Mouse (Mus musculus) embryo, embryonic 10.5 days (tissue): ENCODE data around the gene Slc30a6.
"Not testable (repeated sequence)": the region's sequence is repeated elsewhere in the genome, so short reads cannot be mapped to it uniquely, and the experiment has no call there.

Source experiments
- DNase-seq: peaks from one replicate; pipeline ENCODE4 v3.0.0-alpha.2; 2015; ENCODE audit warnings: low spot score

Gene Slc30a6

DNA sequence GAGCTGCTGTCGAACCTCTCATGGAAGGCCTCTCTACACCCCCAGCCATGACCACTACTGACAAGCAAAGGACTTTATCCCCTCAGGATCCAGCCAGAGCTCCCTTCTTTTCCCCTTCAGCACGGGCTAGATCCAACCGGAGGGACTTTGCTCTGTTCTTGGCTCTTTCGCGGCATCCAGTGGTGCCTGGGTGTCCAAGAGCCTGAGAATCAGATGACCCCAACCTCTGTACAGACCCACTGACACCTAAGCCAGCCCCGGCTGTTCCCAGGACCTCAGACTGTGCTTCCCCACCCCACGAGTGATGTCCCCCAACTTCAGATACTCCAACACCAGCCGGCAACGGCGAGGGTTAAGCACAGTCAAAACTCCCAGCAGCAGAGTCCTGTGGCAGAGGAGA, 54.4 kb downstream of the Slc30a6 start:
- no peak for DNase-seq

DNA sequence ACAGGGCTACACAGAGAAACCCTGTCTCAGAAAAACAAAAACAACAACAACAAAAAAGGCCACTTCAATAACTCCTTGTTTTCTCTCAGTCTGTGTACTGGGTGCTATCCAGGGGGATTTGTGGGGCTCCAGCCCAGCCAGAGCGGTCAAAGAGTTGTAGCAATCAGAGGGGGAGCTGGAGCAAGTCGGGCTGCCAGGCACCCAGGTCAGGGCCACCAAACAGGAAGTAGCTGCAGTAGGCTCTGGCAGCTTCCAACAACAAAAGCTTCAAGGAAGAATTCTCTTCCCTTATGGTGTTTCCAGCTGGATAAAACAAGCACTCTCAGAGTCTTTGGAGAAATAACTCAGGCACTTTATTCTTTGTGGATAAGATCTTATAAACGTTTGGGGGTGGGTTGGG, 58.5 kb downstream of the Slc30a6 start:
- no peak for DNase-seq

DNA sequence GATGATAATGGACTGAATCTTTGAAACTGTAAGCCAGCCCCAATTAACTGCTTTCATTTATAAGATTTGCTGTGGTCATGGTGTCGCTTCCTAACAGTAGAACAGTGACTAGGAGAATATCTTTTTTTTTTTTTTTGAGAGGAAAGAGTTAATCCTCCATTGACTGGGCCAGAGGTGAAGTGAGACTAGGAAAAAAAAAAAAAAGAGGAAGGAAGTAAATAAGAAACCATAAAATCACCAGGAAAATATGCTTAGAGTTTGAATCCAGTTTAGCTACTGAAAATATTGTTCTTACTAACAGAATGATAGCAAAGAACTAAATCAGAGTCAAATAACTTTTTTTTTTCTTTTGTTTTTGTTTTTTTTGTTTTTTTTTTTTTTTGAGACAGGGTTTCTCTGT, 59.3 kb downstream of the Slc30a6 start:
- DNase-seq = no peak

DNA sequence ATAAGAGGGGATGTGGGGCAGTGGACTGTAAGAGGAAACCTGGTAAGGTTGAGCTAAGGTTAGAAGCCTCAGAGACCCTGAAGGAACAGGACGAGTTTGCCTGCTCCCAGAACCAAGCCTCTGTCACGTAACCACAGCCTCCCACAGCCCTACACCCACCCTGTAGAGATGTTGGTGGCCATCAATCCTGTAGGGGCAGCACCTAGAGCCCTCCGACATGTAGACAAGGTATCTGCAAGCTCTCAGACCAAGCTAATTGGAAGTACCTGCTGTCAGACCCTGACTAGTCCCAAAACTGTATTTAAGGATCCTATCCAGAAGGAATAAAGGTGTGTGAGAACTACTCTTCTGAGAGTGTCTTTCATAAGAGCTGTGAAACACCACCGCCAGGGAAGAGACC, 60.0 kb downstream of the Slc30a6 start:
- DNase-seq = no peak

DNA sequence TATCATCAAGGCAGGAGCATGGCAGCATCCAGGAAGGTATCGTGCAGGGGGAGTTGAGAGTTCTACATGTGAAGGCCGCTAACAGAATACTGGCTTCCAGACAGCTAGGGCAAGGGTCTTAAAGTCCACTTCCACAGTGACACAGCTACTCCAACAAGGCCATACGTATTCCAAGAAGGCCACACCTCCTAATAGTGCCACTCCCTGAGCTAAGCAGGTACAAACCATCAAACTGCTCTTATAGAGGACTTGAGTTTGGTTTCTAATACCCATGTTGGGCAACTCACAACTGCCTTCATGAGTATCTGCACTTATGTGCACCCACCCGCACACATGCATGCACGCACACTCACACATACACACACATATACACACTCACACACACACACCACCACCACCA, 61.4 kb downstream of the Slc30a6 start:
- no peak for DNase-seq

DNA sequence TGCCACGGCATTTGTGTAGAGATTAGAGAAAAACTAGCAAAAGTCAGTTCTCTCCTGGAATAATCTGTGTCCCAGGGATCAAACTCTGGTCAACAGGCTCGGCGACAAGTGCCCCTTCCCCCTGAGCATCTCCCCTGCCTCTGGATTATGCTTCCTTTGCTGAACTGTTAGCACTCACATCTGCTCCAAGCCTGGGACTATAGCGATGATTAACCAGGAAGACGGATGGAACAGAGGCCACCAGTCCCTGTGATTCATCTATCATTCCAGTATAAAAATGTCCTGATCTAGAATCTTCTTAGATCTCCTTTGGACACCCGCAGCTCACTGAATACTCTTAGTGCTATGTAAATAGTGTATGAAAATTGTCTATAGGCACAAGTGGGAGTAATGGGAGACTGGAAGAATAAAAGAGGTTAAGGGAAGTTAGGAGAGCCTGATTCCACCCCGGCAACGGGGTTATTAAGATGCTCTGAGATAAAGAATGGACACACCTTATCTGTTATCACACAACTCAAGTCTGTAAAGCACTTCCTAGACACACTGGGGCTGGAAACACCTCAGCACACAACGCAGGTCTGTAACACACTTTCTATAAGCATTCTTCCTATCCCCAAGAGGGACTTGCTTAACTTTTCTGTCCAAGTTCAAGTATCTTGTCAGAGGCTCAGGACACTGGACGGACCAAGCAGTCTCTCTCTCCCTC, 62.7 kb downstream of the Slc30a6 start:
- no peak for DNase-seq

DNA sequence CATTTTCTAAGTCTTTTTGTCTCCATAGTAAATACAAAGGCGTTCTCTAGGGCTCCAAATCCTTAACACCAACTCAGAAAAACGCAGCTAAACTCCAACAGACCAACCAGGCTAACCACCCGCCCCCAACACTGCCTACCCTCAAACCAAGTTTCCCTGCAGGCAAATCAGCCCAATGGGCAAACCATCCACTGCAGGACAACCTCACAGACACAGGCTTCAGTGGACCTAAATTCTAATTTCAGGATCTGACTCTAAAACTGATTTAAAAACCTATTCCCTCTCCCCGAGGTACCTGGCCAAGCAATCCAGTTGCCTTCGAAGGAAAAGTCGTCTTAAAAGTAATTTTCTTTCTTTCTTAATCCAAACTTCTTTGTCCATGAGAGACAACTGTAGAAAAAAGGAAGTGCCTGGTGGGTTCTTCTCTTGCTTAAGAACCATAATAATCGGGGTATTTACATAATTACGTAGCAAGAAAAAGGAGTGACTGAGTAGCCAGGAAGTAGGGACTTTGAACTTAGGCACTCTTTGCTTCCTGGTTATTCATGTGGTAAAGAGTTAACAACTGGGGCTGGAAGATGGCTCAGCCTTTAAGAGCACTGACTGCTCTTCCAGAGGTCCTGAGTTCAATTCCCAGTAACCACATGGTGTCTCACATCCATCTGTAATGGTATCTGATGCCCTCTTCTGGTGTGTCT, 63.5 kb downstream of the Slc30a6 start, which contains the start of gene Nlrc4:
Gene Nlrc4 (minus strand): TSS at position 432 of the 698 bp plus-strand sequence.
- no peak for DNase-seq

DNA sequence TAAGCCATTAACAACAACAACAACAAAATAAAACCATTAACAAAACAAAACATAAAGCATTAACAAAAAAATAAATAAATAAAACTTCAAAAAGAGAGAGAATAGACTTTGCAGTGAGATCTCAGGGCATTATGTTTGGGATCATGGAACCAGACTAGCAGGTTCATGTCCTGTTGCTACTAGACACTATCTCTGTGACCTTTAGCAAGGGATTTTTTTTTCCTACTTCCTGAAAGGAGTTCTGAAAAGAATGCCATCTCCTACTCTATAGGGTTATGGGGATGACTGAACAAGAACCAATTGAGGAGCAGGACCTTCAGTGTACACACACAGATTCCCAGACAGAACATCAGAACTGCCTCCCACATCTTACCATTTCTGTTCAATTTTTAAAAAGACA, 68.1 kb downstream of the Slc30a6 start:
- no peak for DNase-seq

DNA sequence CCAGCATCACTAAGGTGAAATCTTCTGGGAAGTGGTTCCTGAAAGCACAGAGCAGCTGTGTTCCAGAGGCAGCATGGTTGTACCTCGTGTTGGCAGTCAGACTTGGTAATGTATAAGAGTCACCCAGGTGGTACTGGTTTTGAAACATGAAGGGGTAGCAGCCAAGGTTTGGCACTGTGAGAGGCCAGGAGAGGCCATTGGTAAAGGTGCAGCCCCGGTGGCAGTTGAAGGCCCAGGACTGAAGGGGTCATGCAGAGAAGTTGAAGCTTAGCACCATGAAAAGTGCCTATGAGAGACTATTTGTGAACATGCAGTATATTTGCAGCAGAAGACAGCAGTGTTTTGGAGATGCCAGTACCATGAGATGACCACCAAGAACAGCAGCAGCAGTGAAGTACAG, 72.6 kb downstream of the Slc30a6 start:
- not testable (repeated sequence) for DNase-seq

DNA sequence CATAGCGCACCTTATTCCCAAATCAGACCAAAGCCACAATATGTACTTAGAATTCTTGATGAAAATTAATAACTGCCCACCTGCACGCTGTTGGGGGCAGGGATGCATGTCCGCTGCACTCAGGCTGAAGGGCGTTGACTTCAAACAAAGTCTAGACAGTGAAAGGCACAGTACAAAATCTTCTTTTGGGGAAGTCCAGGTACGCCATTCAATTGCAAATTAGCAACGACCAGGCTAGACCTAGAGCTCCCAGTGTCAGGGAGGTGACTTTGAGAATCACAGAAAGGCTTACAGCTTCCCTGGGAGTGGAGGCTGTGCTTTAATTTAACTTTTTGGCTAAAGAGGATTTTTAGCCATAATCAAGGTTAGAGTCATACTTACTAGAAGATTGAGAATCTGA, 74.7 kb downstream of the Slc30a6 start:
- not testable (repeated sequence) for DNase-seq
